Comparison of ENCODE assay signal across 25 mouse cellular contexts in genomic region chr5:68810017-68810416, GRCm38 (mm10).
"Had no signal": no experiment of that assay in that cellular context is flagged by ENCODE, and none has a peak within 500 bp of the region (broad histone marks: within the 10 kb centered on the region; RNA-seq: fewer than 3 reads in every experiment).

No protein-coding gene starts in this region.

- H3K27me3 ChIP-seq: heart, embryonic 12.5 days; hindbrain, embryonic 12.5 days; intestine, embryonic 15.5 days; limb, embryonic 12.5 days had no signal

- H3K9me3 ChIP-seq: heart, embryonic 10.5 days; heart, embryonic 12.5 days; hindbrain, embryonic 10.5 days; hindbrain, embryonic 12.5 days; intestine, embryonic 15.5 days; limb, embryonic 10.5 days; limb, embryonic 12.5 days had no signal

- H3K27ac ChIP-seq: gastrocnemius, adult 2 months; heart, embryonic 10.5 days; hindbrain, embryonic 10.5 days; hindbrain, embryonic 12.5 days; hindbrain, embryonic 14.5 days; intestine, embryonic 15.5 days; layer of hippocampus, adult 2 months; left cerebral cortex, adult 2 months; limb, embryonic 10.5 days; limb, embryonic 12.5 days had no signal

- ATAC-seq: hindbrain, embryonic 16.5 days; inflammation-experienced regulatory T-cells, adult 6 months; intestine, embryonic 15.5 days; intestine, postnatal 0 days had no signal

- H3K9ac ChIP-seq: heart, embryonic 12.5 days; hindbrain, embryonic 12.5 days; hindbrain, embryonic 14.5 days; intestine, embryonic 15.5 days; limb, embryonic 12.5 days had no signal

- H3K4me1 ChIP-seq: heart, embryonic 10.5 days; heart, embryonic 12.5 days; hindbrain, embryonic 10.5 days; hindbrain, embryonic 12.5 days; intestine, embryonic 15.5 days; limb, embryonic 10.5 days; limb, embryonic 12.5 days had no signal

- H3K4me3 ChIP-seq: gastrocnemius, adult 2 months; heart, embryonic 10.5 days; heart, embryonic 12.5 days; hindbrain, embryonic 10.5 days; hindbrain, embryonic 12.5 days; intestine, embryonic 15.5 days; layer of hippocampus, adult 2 months; left cerebral cortex, adult 2 months; limb, embryonic 10.5 days; limb, embryonic 12.5 days had no signal

- H3K36me3 ChIP-seq: heart, embryonic 10.5 days; heart, embryonic 12.5 days; hindbrain, embryonic 10.5 days; hindbrain, embryonic 12.5 days; intestine, embryonic 15.5 days; limb, embryonic 10.5 days; limb, embryonic 12.5 days had no signal

- H3K4me2 ChIP-seq: heart, embryonic 12.5 days; hindbrain, embryonic 12.5 days; hindbrain, embryonic 14.5 days; intestine, embryonic 15.5 days; limb, embryonic 12.5 days; liver, embryonic 11.5 days had no signal

- DNase-seq: gastrocnemius, adult 2 months; gastrocnemius, postnatal 10 days; gastrocnemius, postnatal 25 days; heart, adult 18-20 months; heart, postnatal 10 days; heart, postnatal 4 days; kidney, adult 18-20 months; kidney, adult 8-10 months; kidney, postnatal 10 days; kidney, postnatal 36 days; liver had no signal
